Mouse (Mus musculus) ES-E14 (cell line): ENCODE results near the gene Xpr1.

Source experiments
- CHD2 ChIP-seq: IDR thresholded peaks from 2 replicates; pipeline ENCODE4 v1.6.1; 2014; ENCODE audit warnings: mild to moderate bottlenecking, low read depth, low read length, inconsistent platforms
- HCFC1 ChIP-seq: IDR thresholded peaks from 2 replicates; pipeline ENCODE4 v1.6.1; 2012; ENCODE audit warnings: low read length, inconsistent platforms, borderline replicate concordance; ENCODE audit not compliant: insufficient read depth
- MAFK ChIP-seq: IDR thresholded peaks from 2 replicates; pipeline ENCODE4 v1.6.1; 2014; ENCODE audit warnings: mild to moderate bottlenecking, low read depth, low read length, inconsistent platforms; ENCODE audit not compliant: insufficient read depth
- ZC3H11A ChIP-seq: IDR thresholded peaks from 2 replicates; pipeline ENCODE4 v1.6.1; 2012; ENCODE audit warnings: low read depth, mild to moderate bottlenecking, inconsistent platforms, low read length, borderline replicate concordance
- ZNF384 ChIP-seq: IDR thresholded peaks from 2 replicates; pipeline ENCODE4 v1.6.1; 2012; ENCODE audit warnings: low read depth, low read length, inconsistent platforms

- no peak for TF ChIP-seq ZC3H11A
- no peak for TF ChIP-seq ZNF384
- TF ChIP-seq CHD2 = no peak
- TF ChIP-seq MAFK = no peak
- no peak for TF ChIP-seq HCFC1
Observed at GRCm38 (mm10) chr1:155237390-155237789, 179.8 kb downstream of the Xpr1 start.
